Comparison of ENCODE assay signal across 11 mouse cellular contexts in the genomic region with DNA sequence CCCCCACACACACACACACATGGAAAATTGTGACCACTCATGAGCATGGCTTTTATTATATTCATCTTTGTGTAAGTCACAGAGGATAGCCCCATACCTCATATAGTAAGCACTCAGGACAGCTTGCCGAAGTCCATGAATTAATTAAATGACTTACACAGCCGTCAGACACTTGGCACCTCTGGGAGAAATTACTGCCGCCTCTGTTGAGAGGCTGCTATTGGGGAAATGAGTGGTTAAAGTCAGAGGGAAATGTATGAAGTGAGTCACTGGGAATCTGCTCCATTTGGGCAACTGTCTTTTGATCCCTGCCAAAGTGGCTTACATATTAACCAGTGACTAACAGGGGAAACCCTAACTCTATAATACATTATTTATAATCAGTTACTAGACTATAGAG.
DNase-seq lines count a peak whose midpoint lies in the region; ATAC-seq and TF ChIP-seq lines count a peak whose summit lies in the region.
"Had no signal": no experiment of that assay in that cellular context is flagged by ENCODE, and none has a peak within 500 bp of the region (broad histone marks: within the 10 kb centered on the region; RNA-seq: fewer than 3 reads in every experiment).

No protein-coding gene starts in this region.

- no peak overlapping the region for H3K27ac ChIP-seq in heart, embryonic 10.5 days
- H3K27ac ChIP-seq in intestine, embryonic 16.5 days (ENCODE audit: low read length) = peak overlapping the region; percentile 46; the same call in 1 of the 2 replicates
- H3K27ac ChIP-seq: embryonic facial prominence, embryonic 15.5 days had no signal

- H3K4me1 ChIP-seq in heart, embryonic 10.5 days = 0 out of 2 replicates have a peak, but pooled peaks cover 5% of the 10 kb centered on the region
- peaks cover 14% of the 10 kb centered on the region for H3K4me1 ChIP-seq in intestine, embryonic 16.5 days (ENCODE audit: control insufficient read depth, insufficient read depth, low read length)
- no peaks in the 10 kb centered on the region for H3K4me1 ChIP-seq in lung, adult 2 months (ENCODE audit: control insufficient read depth, insufficient read depth, low read length)
- H3K4me1 ChIP-seq: embryonic facial prominence, embryonic 15.5 days had no signal

- WGBS in heart, embryonic 10.5 days = 63% methylated on average over 3 of the region's 3 CpGs
- WGBS in intestine, embryonic 16.5 days = 40% methylated on average over 3 of the region's 3 CpGs
- 22% methylated on average over 3 of the region's 3 CpGs for WGBS in large intestine, adult 2 months
- WGBS in lung, adult 2 months = 57% methylated on average over 3 of the region's 3 CpGs

- H3K4me2 ChIP-seq in intestine, embryonic 16.5 days (ENCODE audit: low read depth, low read length) = no peak overlapping the region
- H3K4me2 ChIP-seq: embryonic facial prominence, embryonic 15.5 days had no signal

- no peak overlapping the region for H3K4me3 ChIP-seq in heart, embryonic 10.5 days
- H3K4me3 ChIP-seq in intestine, embryonic 16.5 days (ENCODE audit: low read length) = no peak overlapping the region
- no peak overlapping the region for H3K4me3 ChIP-seq in lung, adult 2 months (replicated peaks; ENCODE audit: extremely low read depth, low read depth, low read length)
- H3K4me3 ChIP-seq: embryonic facial prominence, embryonic 15.5 days had no signal

- no peak overlapping the region for H3K9ac ChIP-seq in intestine, embryonic 16.5 days (ENCODE audit: low read depth, low read length)
- H3K9ac ChIP-seq: embryonic facial prominence, embryonic 15.5 days had no signal

- no peak for TF ChIP-seq POLR2A in lung, adult 2 months (IDR thresholded peaks at IDR 0.05; ENCODE audit: borderline replicate concordance, extremely low read depth, low read depth, low read length)

- H3K9me3 ChIP-seq in heart, embryonic 10.5 days = no peaks in the 10 kb centered on the region
- no peaks in the 10 kb centered on the region for H3K9me3 ChIP-seq in intestine, embryonic 16.5 days (ENCODE audit: control insufficient read depth, low read length)
- H3K9me3 ChIP-seq: embryonic facial prominence, embryonic 15.5 days had no signal

- TF ChIP-seq CTCF in lung, adult 2 months (IDR thresholded peaks at IDR 0.05; ENCODE audit: insufficient read depth, low read length) = no peak

- ATAC-seq in intestine, embryonic 16.5 days = peak; percentile 79

- DNase-seq in heart, adult 11 months = peak; percentile 68
- no peak for DNase-seq in heart, embryonic 10.5 days (ENCODE audit: low spot score)
- DNase-seq in 416B (ENCODE audit: low read depth) = peak; percentile 25
- DNase-seq in large intestine, adult 2 months (ENCODE audit: low read depth, low spot score) = peak; percentile 75
- DNase-seq in gastrocnemius, postnatal 25 days = no peak
- no peak for DNase-seq in thymus, postnatal 0 days (ENCODE audit: low spot score)
- no peak for DNase-seq in lung, adult 2 months
- DNase-seq: gastrocnemius, postnatal 14 days; heart, postnatal 4 days had no signal

- H3K27me3 ChIP-seq in heart, embryonic 10.5 days (ENCODE audit: insufficient read depth, poor library complexity, severe bottlenecking) = no peaks in the 10 kb centered on the region
- no peaks in the 10 kb centered on the region for H3K27me3 ChIP-seq in intestine, embryonic 16.5 days (replicated peaks; ENCODE audit: control insufficient read depth, insufficient read depth, low read length)
- H3K27me3 ChIP-seq: embryonic facial prominence, embryonic 15.5 days had no signal

- H3K36me3 ChIP-seq in heart, embryonic 10.5 days = no peaks in the 10 kb centered on the region
- H3K36me3 ChIP-seq in intestine, embryonic 16.5 days (ENCODE audit: control insufficient read depth, insufficient read depth, low read length) = no peaks in the 10 kb centered on the region
- H3K36me3 ChIP-seq: embryonic facial prominence, embryonic 15.5 days had no signal

Comparison
In these comparisons a context has a peak if more than half of its experiments do, and no peak if none do; other contexts are left out.
1. DNase-seq: peak in heart, adult 11 months (single experiment), 416B (single experiment) and large intestine, adult 2 months (single experiment); none in heart, embryonic 10.5 days (single experiment), gastrocnemius, postnatal 25 days (single experiment), thymus, postnatal 0 days (single experiment) and lung, adult 2 months (single experiment).